Mouse (Mus musculus): ENCODE measurements around the gene Sh3pxd2a. TPM values are rescaled to one million over a fixed set of nuclear protein-coding genes. Genes with fewer than 3 reads are reported as not detected.

Sh3pxd2a gene
- total RNA-seq, 1 experiment from 2014 or later = 24.0 TPM

GRCm38 (mm10) chr19:47421128-47421898 lies 42.9 kb downstream of the Sh3pxd2a start:
- ATAC-seq (ENCODE audit: extremely low read depth, insufficient number of reproducible peaks, low FRiP score, poor library complexity, severe bottlenecking) = no peak

DNA sequence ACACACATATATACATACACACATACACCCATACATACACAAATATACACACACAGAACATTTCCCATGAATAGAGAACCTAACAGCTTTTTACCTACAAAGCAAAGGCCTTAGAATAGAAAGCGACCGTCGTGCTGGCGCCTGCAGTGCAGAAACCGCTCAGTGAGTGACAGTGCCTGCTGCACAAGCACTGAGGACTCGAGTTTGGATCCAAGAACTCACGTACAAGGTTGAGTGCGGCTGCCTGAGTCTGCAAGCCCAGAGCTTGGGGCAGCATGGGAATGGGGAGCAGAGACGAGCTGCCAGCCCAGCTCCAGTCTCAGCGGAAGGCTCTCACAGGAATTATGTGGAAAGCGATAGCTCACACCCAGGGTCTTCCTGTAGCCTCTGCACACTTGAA lies 43.7 kb downstream of the Sh3pxd2a start:
- ATAC-seq (ENCODE audit: extremely low read depth, insufficient number of reproducible peaks, low FRiP score, poor library complexity, severe bottlenecking) = no peak

GRCm38 (mm10) chr19:47419208-47419607 lies 45.0 kb downstream of the Sh3pxd2a start:
- ATAC-seq (ENCODE audit: extremely low read depth, insufficient number of reproducible peaks, low FRiP score, poor library complexity, severe bottlenecking) = no peak

- ATAC-seq (ENCODE audit: extremely low read depth, insufficient number of reproducible peaks, low FRiP score, poor library complexity, severe bottlenecking) = no peak
Observed at GRCm38 (mm10) chr19:47416161-47416560, 48.0 kb downstream of the Sh3pxd2a start.

DNA sequence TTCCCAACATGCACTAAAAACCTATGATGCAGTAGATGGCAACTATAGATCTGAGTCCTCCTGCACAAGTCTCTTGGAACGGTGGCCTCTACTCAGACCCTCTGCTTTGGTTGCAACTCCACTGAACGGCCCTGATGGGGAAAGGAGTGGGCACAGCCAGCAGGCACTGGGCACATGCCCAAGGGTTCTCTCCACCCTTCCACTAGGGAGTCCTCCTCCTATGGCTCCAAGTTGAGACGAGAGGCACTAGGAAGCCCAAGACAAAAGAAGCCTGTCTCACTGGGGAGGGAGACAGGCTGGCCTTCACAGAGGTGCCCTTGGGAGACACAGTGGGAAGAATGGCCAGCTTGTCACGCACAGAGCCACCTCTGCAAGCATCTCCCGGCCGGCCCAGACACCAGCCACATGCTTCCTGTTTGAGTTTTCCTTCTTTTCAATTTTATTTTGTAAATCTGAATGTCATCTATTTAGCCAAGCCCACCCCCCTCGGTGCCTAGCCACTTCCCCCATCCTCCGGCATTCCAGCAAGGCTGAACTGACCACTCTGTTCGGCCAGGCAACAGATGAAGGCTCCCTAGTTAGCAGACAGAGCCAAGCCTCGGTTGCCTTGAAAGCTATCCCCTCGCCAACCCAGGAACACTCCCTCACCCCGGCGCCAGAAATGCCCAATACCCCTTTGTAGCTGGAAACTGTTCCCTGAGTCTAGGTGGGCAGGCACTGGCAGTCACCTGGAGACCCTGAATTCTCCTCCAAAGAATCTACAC lies 49.9 kb downstream of the Sh3pxd2a start:
- ATAC-seq (ENCODE audit: extremely low read depth, insufficient number of reproducible peaks, low FRiP score, poor library complexity, severe bottlenecking) = no peak

DNA sequence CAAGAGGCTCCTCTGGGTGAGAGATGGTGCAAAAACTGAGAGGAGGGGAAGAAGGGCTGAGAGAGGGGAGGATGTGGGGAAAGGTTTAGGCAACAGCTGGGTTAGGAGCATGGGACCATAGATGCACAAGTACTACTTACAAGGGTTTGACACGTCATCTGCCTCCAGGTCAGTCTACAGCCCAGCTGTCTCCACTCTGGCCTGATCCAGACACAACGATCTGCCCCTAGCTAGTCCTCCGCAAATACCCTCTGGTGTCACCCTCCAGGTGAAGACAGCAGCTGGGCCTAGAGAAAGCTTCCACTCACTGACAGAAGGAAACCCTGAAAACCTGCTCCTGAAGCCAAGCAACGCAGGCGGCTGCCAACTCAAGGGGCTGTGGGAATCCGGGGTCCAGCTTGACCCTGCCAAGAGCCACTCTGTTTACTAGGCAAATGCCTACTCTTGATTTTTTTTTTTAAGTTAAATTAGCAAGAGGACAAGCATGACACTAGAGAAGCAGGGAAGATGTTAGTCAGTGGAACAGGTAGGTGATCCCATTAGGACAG lies 50.7 kb downstream of the Sh3pxd2a start:
- ATAC-seq (ENCODE audit: extremely low read depth, insufficient number of reproducible peaks, low FRiP score, poor library complexity, severe bottlenecking) = no peak

GRCm38 (mm10) chr19:47412566-47413248 lies 51.5 kb downstream of the Sh3pxd2a start:
- ATAC-seq (ENCODE audit: extremely low read depth, insufficient number of reproducible peaks, low FRiP score, poor library complexity, severe bottlenecking) = no peak

DNA sequence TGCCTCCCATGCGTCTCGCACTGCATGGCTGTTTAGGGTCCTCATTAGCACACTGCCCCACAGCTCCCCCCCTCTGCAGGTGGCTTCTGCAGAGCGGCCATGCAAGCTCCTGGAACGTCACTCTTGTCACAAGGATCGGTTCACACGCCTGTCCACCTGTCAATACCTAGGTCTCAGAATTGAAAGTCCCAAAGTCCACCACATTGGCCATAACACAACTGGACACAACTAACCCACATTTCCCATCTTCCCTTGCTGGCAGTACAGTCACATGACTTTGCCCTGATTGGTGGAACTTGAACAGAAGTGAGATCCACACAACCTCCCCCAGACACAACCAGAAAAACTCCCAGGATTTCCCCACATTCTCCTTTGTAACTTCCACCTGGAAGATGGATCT lies 53.9 kb downstream of the Sh3pxd2a start:
- no peak for ATAC-seq (ENCODE audit: extremely low read depth, insufficient number of reproducible peaks, low FRiP score, poor library complexity, severe bottlenecking)

DNA sequence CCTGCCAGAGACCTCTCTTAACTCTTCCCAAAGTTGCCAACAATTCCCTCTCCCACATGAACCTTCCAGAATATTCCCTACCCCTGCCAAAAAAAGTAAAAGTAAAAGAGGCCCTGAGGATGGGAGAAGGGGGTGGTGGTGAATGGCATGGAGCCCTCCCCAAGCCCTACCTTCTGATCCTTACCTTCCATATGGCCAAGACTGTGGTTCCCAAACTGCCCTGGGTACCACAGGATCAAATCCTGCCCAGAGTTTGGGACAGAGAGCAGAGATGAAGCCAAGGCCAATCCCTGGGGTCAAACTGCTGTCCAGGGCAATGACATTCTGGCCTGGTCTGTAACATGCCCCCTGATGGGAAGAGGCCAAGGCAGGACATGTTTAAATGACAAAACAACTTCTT lies 55.1 kb downstream of the Sh3pxd2a start:
- ATAC-seq (ENCODE audit: extremely low read depth, insufficient number of reproducible peaks, low FRiP score, poor library complexity, severe bottlenecking) = no peak

GRCm38 (mm10) chr19:47408656-47409055 lies 55.5 kb downstream of the Sh3pxd2a start:
- ATAC-seq (ENCODE audit: extremely low read depth, insufficient number of reproducible peaks, low FRiP score, poor library complexity, severe bottlenecking) = no peak

DNA sequence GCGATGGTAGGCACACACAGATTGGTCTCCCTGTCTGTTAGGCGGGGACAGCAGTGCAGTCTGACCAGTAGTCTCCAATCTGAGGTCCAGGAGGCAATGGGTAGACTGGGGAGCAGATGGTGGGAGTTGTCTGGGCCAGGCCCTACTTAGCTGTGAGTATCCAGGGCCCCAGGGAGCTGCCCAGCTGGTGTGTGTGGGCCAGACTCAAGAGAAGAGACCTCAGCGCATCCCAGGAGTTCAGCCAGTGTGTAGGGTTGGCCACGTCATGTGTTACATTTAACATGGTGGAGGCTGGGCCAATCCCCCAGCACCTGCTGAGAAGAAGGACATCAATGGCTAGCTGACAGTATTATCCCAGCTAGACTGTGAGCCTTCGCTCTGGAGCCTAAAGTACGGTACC lies 56.9 kb downstream of the Sh3pxd2a start:
- ATAC-seq (ENCODE audit: extremely low read depth, insufficient number of reproducible peaks, low FRiP score, poor library complexity, severe bottlenecking) = no peak

- no peak for ATAC-seq (ENCODE audit: extremely low read depth, insufficient number of reproducible peaks, low FRiP score, poor library complexity, severe bottlenecking)
Observed at GRCm38 (mm10) chr19:47406524-47406923, 57.7 kb downstream of the Sh3pxd2a start.

DNA sequence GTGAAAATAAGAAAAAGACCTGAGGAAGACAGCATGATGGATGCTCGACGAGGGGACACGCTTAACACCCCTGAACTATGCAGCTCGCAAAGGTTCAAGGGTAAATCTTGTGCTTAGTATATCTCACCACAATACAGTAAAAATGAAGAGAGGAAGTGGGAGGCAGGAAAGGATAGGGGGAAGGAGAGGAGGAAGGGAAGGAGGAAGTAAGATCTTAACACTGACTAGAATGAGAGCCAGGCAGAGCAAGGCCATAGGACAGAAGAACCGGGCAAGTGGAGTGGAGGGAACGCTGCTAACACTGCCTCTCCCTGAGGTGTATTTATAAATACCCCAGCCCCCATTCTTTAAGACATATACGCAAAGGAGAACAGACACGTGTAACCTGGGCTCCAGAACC lies 58.7 kb downstream of the Sh3pxd2a start:
- no peak for ATAC-seq (ENCODE audit: extremely low read depth, insufficient number of reproducible peaks, low FRiP score, poor library complexity, severe bottlenecking)

DNA sequence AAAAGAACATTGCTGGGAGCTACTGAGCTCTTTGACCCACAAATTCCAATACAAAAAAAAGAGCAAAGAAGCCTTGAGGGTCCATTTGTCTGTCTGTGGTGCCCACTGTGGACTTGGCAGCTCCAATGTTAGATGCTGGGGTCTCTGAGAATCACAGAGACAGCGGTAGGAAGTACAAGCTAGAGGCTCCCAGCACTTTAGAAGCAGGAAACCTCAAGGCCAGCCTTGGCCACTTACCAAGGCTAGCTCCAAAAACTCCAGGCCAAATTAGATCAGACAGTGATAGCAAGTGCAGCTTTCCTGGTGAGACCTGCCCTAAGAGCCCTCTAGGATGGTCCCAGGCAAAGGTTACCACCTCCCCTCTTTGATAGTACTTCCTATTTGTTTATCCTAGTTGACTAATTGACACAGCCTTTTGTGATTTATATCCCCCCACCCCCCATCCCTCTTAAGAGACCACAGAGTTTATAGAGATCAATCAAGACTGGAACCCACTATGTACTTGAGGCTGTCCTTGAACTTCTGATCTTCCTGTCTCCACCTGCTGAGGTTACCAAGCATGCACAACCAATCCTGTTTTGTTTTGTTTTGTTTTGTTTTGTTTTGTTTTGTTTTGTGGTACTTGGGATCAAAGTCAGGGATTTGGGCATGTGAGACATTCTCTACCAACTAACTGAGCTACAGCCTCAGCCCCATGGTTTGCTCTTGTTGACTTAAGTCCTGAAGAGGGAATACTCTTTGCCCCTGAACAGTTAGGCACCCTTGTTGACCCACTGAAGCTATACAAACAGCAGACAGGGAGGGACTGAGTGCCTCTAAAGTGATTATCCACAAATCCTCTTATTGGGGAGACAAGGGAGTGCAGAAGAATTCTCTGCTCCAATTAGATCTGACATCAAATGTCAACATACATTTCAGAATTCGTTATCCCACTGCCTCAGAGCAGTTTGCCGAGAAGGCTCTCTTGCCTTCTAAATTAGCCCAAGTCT lies 60.5 kb downstream of the Sh3pxd2a start:
- ATAC-seq (ENCODE audit: extremely low read depth, insufficient number of reproducible peaks, low FRiP score, poor library complexity, severe bottlenecking) = no peak

DNA sequence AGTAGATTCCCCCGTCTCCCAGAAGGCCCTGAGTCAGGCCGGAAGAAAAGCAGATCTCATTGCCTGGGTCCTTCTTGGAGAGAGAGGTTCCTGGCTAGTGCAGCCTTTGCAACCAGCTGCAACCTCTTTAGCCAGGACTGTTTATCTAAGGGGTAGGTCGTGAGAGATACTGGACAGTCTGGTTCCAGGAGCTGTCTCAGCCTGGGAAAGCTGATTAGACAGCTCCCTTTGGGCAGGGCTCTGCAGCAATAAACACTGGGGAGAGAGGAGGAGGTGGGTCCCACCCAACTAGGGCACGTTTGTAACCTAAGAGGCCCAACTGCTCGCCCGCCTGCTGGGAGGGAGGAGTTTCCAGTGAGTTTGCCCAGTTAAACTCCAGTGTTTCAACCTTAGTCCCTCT lies 61.2 kb downstream of the Sh3pxd2a start:
- no peak for ATAC-seq (ENCODE audit: extremely low read depth, insufficient number of reproducible peaks, low FRiP score, poor library complexity, severe bottlenecking)

- ATAC-seq (ENCODE audit: extremely low read depth, insufficient number of reproducible peaks, low FRiP score, poor library complexity, severe bottlenecking) = no peak
Observed at GRCm38 (mm10) chr19:47402544-47402943, 61.7 kb downstream of the Sh3pxd2a start.

- ATAC-seq (ENCODE audit: extremely low read depth, insufficient number of reproducible peaks, low FRiP score, poor library complexity, severe bottlenecking) = no peak
Observed at GRCm38 (mm10) chr19:47399709-47400108, 64.5 kb downstream of the Sh3pxd2a start.

DNA sequence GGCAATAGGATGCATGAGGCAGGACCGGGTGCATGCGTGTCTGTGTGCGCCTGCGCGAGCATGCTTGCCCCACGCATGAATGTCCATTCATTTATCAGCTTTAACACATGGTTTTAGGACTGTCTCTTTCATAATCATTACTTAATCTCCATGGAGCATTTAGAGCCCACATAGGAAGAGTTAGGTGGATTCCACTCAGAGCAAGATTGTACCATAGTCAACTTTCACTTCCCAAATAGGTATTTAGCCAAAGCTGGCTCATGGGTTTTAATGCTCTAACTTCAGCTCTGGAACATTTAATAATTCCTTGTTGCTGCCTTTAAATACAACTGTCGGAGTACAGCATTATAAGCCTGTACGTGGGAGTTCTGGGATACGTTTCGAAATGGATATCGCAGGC lies 65.2 kb downstream of the Sh3pxd2a start:
- no peak for ATAC-seq (ENCODE audit: extremely low read depth, insufficient number of reproducible peaks, low FRiP score, poor library complexity, severe bottlenecking)
